ENCODE assay signal across 25 mouse cellular contexts in the genomic region with DNA sequence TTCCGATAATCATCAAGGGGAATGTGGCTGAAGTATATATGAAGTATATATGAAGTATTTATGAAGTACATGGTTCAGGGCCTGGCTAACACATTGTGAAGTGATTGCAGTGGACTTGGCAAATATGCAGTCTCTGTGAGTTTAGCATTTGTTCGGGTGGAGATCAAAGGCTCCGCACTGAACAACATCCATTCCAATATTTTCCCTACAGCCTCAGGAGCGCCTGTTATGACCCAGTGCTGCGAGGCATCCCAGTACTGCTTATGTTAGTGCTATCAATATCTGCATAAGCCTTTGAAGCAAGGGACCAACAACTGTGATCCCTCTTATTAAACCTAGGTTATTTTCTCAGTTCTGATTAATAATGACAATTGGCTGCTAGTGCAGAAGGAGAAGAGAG. TPM values are rescaled to one million over a fixed set of nuclear protein-coding genes. Genes with fewer than 3 reads are reported as not detected.
A peak's percentile ranks its signal among the peaks of the same experiment; 100 is the strongest.
DNase-seq lines count a peak whose midpoint lies in the region; ATAC-seq lines count a peak whose summit lies in the region.
"Had no signal": no experiment of that assay in that cellular context is flagged by ENCODE, and none has a peak within 500 bp of the region (broad histone marks: within the 10 kb centered on the region; RNA-seq: fewer than 3 reads in every experiment).

No protein-coding gene starts in this region.

- ATAC-seq in kidney, embryonic 15.5 days (replicated peaks; ENCODE audit: low FRiP score), result no peak
- 0 out of 2 replicates have a peak, but pooled peaks have one; percentile 9 for ATAC-seq in midbrain, embryonic 11.5 days (ENCODE audit: low FRiP score)
- peak; percentile 54 for ATAC-seq in midbrain, embryonic 16.5 days
- ATAC-seq: forebrain, embryonic 13.5 days; forebrain, embryonic 16.5 days; hindbrain, embryonic 16.5 days; Patski had no signal

- no peaks in the 10 kb centered on the region for H3K27me3 ChIP-seq in kidney, embryonic 15.5 days
- no peaks in the 10 kb centered on the region for H3K27me3 ChIP-seq in midbrain, embryonic 11.5 days (ENCODE audit: control insufficient read depth, insufficient read depth, low read length)
- H3K27me3 ChIP-seq in midbrain, embryonic 10.5 days (ENCODE audit: low read depth, poor library complexity, severe bottlenecking), result no peaks in the 10 kb centered on the region
- H3K27me3 ChIP-seq in midbrain, embryonic 16.5 days (ENCODE audit: control insufficient read depth, insufficient read depth, low read depth, low read length), result no peaks in the 10 kb centered on the region
- H3K27me3 ChIP-seq: CH12.LX; forebrain, embryonic 13.5 days; hindbrain, embryonic 13.5 days had no signal

- H3K36me3 ChIP-seq in kidney, embryonic 15.5 days, result no peaks in the 10 kb centered on the region
- no peaks in the 10 kb centered on the region for H3K36me3 ChIP-seq in midbrain, embryonic 11.5 days (ENCODE audit: control insufficient read depth, insufficient read depth, low read length)
- H3K36me3 ChIP-seq in midbrain, embryonic 10.5 days, result no peaks in the 10 kb centered on the region
- H3K36me3 ChIP-seq in midbrain, embryonic 16.5 days (ENCODE audit: control insufficient read depth, insufficient read depth, low read length), result no peaks in the 10 kb centered on the region
- H3K36me3 ChIP-seq: forebrain, embryonic 10.5 days; G1E; hindbrain, embryonic 10.5 days; hindbrain, embryonic 13.5 days had no signal

- H3K4me1 ChIP-seq in kidney, embryonic 15.5 days, result no peaks in the 10 kb centered on the region
- no peaks in the 10 kb centered on the region for H3K4me1 ChIP-seq in midbrain, embryonic 11.5 days (ENCODE audit: control insufficient read depth, insufficient read depth, low read length)
- no peaks in the 10 kb centered on the region for H3K4me1 ChIP-seq in midbrain, embryonic 10.5 days
- H3K4me1 ChIP-seq in midbrain, embryonic 16.5 days (ENCODE audit: control insufficient read depth, insufficient read depth, low read length), result no peaks in the 10 kb centered on the region
- H3K4me1 ChIP-seq: forebrain, embryonic 10.5 days; hindbrain, embryonic 10.5 days had no signal

- H3K4me3 ChIP-seq in kidney, embryonic 15.5 days (replicated peaks), result no peak overlapping the region
- H3K4me3 ChIP-seq in midbrain, embryonic 11.5 days (ENCODE audit: low read depth, low read length), result no peak overlapping the region
- H3K4me3 ChIP-seq in midbrain, embryonic 10.5 days, result no peak overlapping the region
- H3K4me3 ChIP-seq in midbrain, embryonic 16.5 days (ENCODE audit: low read depth, low read length), result no peak overlapping the region
- H3K4me3 ChIP-seq: forebrain, embryonic 10.5 days; forebrain, embryonic 13.5 days; hindbrain, embryonic 10.5 days; hindbrain, embryonic 13.5 days had no signal

- no peak overlapping the region for H3K9ac ChIP-seq in kidney, embryonic 15.5 days
- no peak overlapping the region for H3K9ac ChIP-seq in midbrain, embryonic 11.5 days (ENCODE audit: low read length)
- no peak overlapping the region for H3K9ac ChIP-seq in midbrain, embryonic 16.5 days (ENCODE audit: low read depth, low read length)
- H3K9ac ChIP-seq: forebrain, embryonic 13.5 days; hindbrain, embryonic 13.5 days had no signal

- H3K27ac ChIP-seq in kidney, embryonic 15.5 days, result 0 out of 2 replicates have a peak overlapping the region, but pooled peaks have one; percentile 22
- H3K27ac ChIP-seq in midbrain, embryonic 11.5 days (ENCODE audit: low read depth, low read length), result no peak overlapping the region
- H3K27ac ChIP-seq in midbrain, embryonic 10.5 days (replicated peaks), result no peak overlapping the region
- H3K27ac ChIP-seq in midbrain, embryonic 16.5 days (ENCODE audit: low read length), result no peak overlapping the region
- H3K27ac ChIP-seq: forebrain, embryonic 10.5 days; forebrain, embryonic 13.5 days; hindbrain, embryonic 10.5 days; hindbrain, embryonic 13.5 days had no signal

- WGBS in kidney, embryonic 15.5 days, result 84% methylated on average over 5 of the region's 5 CpGs
- WGBS in midbrain, embryonic 11.5 days, result 93% methylated on average over 5 of the region's 5 CpGs
- 95% methylated on average over 5 of the region's 5 CpGs for WGBS in midbrain, embryonic 10.5 days
- 83% methylated on average over 5 of the region's 5 CpGs for WGBS in midbrain, embryonic 16.5 days

- H3K4me2 ChIP-seq in kidney, embryonic 15.5 days, result no peak overlapping the region
- H3K4me2 ChIP-seq in midbrain, embryonic 11.5 days, result no peak overlapping the region
- H3K4me2 ChIP-seq in midbrain, embryonic 16.5 days (ENCODE audit: low read length), result no peak overlapping the region
- H3K4me2 ChIP-seq: forebrain, embryonic 13.5 days; heart, embryonic 11.5 days; hindbrain, embryonic 13.5 days had no signal

- no peaks in the 10 kb centered on the region for H3K9me3 ChIP-seq in kidney, embryonic 15.5 days (replicated peaks)
- no peaks in the 10 kb centered on the region for H3K9me3 ChIP-seq in midbrain, embryonic 11.5 days (ENCODE audit: control insufficient read depth, low read length)
- H3K9me3 ChIP-seq in midbrain, embryonic 10.5 days (replicated peaks), result no peaks in the 10 kb centered on the region
- no peaks in the 10 kb centered on the region for H3K9me3 ChIP-seq in midbrain, embryonic 16.5 days (replicated peaks; ENCODE audit: control insufficient read depth, low read length, poor library complexity, severe bottlenecking)
- H3K9me3 ChIP-seq: forebrain, embryonic 10.5 days; forebrain, embryonic 13.5 days; hindbrain, embryonic 10.5 days; hindbrain, embryonic 13.5 days had no signal

- no peak for DNase-seq in kidney, postnatal 36 days
- DNase-seq in midbrain, embryonic 11.5 days (ENCODE audit: low spot score, missing footprints), result peak; percentile 53
- DNase-seq in midbrain, embryonic 10.5 days (ENCODE audit: low spot score), result no peak
- DNase-seq in layer of hippocampus, postnatal 10 days (ENCODE audit: low spot score in 2 of 2), result no peak
- DNase-seq: adrenal gland, postnatal 10 days; adrenal gland, postnatal 36 days; B cell, adult 2 months; cerebellum, adult 18-20 months; cerebellum, adult 9-10 months; cerebellum, postnatal 14 days; gastrocnemius, postnatal 10 days; gastrocnemius, postnatal 36 days; heart, postnatal 36 days had no signal

RNA-seq across cellular contexts. Expression of a gene that starts 36.1 kb away (rescaled TPM):
- 14.9 and 15.9 TPM in 2 replicates for polyA plus RNA-seq in kidney, embryonic 15.5 days (2015; fragmentation: Nextera tagmentation; extraction: Ambion mirVana)
- 17.5 and 19.9 TPM in 2 replicates for polyA plus RNA-seq in midbrain, embryonic 11.5 days (2014; fragmentation: Nextera tagmentation; extraction: Ambion mirVana)
- polyA plus RNA-seq in midbrain, embryonic 10.5 days (2016; fragmentation: Nextera tagmentation; extraction: Ambion mirVana), result 5.8 and 12.1 TPM in 2 replicates
- 73.7 and 78.3 TPM in 2 replicates for polyA plus RNA-seq in midbrain, embryonic 16.5 days (2015; fragmentation: Nextera tagmentation; extraction: Ambion mirVana)
- total RNA-seq in layer of hippocampus, postnatal 10 days (2021), result 10 to 100 TPM; 85.8 to 94.2 TPM
- polyA plus RNA-seq: G1E, Patski had no signal
